Mouse (Mus musculus) Muller cell, postnatal 12 days (primary cell): ENCODE measurements at regions not wholly inside any gene's neighbourhood (a gene's known extent, or its start where the extent isn't known, plus 50 kb on each side); places are given as distances from the start of the nearest gene placed in this dataset.

Experiments used
- DNase-seq: peaks from one replicate; pipeline ENCODE4 v3.0.0-alpha.2; 2015; ENCODE audit errors: inconsistent ontology term

GRCm38 (mm10) chr3:52756816-52757215 lies 260.2 kb downstream of the Cog6 start:
- DNase-seq, result no peak

DNA sequence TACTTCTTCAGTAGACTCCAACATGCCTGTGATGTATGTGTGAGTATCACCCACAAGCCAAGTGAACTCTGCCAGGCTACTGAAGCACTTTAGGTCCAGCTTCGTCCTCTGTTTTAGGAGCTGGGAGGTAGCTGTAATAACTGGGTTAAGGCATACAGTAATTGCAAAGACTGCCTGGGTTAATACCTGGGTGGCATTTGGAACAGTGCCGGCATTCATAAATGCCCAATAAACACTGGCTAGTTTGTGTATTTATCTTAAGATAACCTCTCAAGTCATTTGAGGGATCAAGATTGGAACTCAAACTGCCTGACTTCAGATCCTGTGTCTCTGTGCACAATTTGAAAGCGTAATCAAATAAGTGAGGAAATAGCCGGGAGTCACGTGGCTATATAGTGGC lies 261.0 kb downstream of the Cog6 start:
- no peak for DNase-seq

- no peak for DNase-seq
These were observed 262.1 kb downstream of the Cog6 start for GRCm38 (mm10) chr3:52754978-52755377.

DNA sequence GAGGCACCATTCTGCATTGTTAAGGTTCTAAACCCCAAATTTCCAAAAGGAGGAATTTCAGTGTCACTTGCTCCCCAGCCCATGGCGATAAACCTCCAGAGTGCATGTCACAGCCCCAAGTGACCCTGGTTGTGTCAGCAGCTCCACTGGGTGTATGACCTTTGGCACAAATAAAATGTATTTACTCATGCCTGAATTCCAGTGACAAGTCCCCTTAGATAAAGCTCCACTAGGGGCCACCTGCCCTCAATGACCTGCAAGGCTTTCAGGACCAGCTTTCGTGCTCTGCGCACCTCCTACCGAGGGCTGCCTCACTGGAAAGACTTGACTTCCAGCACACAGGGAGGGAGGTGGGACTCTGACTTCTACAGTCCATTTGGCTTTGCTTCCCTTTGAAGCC lies 262.6 kb downstream of the Cog6 start:
- no peak for DNase-seq

GRCm38 (mm10) chr3:52746917-52747316 lies 270.1 kb downstream of the Cog6 start:
- no peak for DNase-seq

- no peak for DNase-seq
These were observed 272.7 kb downstream of the Cog6 start for GRCm38 (mm10) chr3:52744334-52744733.

- no peak for DNase-seq
These were observed 276.5 kb downstream of the Cog6 start for GRCm38 (mm10) chr3:52740466-52741026.

DNA sequence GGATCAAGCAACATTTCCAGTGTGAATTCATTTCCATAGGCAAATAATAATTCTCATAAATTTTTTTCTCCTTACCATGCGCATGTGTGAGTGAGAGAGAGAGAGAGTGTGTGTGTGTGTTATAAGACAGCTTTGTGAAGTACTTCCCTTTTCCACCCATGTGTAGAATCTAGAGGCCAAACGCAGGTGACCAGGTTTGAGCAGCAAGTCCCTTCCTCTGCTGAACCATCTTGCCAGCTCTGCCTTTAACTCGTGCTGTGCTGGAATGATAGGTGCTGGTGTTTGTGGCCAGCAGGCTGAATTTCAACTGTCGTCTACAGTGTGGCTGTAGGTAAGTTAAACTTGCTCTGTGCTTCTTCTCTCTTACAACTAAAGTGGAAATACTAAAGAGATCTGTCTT lies 277.5 kb downstream of the Cog6 start:
- no peak for DNase-seq

GRCm38 (mm10) chr3:52738386-52738785 lies 278.7 kb downstream of the Cog6 start:
- DNase-seq, result no peak

GRCm38 (mm10) chr3:52735939-52736338 lies 281.1 kb downstream of the Cog6 start:
- DNase-seq, result no peak

DNA sequence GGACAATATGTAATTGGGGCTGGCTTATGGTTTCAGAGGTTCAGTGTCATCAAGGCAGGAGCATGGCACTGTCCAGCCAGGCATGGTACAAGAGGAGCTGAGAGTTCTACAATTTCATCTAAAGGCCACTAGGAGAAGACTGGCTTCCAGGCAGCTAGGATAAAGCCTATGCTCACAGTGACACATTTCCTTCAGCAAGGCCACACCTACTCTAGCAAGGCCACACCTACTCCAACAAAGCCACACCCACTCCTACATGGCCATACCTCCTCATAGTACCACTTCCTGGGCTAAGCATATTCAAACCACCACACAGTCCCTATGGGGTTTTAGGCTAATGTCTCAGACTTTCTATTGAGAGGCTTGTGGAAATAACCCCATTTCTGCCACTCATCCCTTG lies 285.1 kb downstream of the Cog6 start:
- no peak for DNase-seq

- no peak for DNase-seq
These were observed 285.5 kb downstream of the Cog6 start for GRCm38 (mm10) chr3:52731491-52731890.

GRCm38 (mm10) chr3:52729731-52730130 lies 287.3 kb downstream of the Cog6 start:
- DNase-seq, result no peak

DNA sequence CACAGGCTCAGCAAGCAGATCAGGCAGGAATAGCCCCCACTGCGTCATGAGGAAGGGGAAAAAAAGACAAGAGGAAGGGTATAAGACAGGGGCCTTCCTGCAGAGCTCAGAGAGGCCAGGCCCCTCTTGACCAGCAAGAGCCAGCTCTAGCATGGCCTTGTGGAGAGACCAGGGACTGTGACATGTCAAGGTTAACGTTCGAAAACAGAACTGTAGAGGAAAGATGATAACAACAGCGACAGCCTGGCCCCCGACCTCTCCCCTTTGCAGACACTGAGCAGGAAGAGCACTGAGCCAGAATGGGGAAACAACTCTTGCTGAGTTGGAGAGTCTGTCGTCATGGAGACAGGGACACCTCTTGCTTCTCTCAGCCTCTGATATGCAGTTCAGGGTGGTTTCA lies 288.2 kb downstream of the Cog6 start:
- DNase-seq, result no peak

DNA sequence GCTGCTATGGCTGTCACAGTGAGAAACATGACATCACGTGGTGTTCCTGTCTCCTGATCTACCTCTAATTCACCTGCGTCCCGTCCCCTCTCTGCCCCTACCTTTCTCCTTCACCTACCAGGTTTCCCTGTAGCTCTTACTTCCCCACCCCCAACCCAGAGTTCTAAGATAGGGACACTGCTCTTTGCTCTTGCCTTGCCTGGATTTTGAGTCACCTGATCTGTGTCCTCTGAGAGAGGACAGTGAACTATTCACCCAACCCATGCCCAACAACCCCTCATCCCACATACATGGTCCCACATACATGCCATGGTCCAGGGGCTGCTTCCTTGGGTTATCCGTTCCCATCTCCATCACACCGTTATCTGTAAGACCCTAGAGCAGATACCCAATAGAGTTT lies 288.6 kb downstream of the Cog6 start:
- DNase-seq, result no peak

DNA sequence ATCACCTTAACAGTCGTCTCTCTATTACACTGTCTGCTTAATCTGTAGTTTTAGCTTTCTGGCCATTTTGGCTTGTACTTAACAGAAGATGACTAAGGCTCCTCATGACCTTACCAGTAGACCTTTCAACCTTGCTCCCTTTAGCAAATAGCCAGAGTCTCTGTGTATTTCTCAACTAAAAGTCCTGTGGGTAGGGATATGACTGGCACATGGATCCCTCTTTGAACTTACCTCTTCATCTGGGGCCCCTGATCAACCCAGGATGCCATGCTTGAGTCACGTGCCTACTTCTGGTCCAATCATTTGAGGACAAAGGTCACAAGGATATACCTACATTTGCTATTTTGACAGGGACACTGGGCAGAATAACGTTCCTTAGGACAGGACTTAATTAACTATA lies 292.7 kb downstream of the Cog6 start:
- DNase-seq, result no peak

DNA sequence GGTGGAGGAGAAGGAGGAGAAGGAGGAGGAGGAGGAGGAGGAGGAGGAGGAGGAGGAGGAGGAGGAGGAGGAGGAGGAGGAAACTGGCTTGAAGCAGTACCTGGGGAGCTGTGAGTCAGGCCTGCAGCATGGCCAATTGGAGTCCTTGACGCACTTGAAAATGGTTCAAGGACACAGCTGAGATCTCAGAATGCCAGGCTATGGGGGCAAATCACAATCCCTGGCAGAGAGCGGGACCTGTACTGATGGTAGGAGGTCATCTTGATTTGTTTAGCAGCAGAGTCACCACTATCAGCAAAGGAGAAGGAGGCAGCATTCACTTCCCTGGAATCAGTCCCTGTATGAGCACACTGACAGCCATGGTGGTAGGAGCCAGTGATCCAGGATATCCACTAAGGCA lies 294.1 kb downstream of the Cog6 start:
- no peak for DNase-seq

DNA sequence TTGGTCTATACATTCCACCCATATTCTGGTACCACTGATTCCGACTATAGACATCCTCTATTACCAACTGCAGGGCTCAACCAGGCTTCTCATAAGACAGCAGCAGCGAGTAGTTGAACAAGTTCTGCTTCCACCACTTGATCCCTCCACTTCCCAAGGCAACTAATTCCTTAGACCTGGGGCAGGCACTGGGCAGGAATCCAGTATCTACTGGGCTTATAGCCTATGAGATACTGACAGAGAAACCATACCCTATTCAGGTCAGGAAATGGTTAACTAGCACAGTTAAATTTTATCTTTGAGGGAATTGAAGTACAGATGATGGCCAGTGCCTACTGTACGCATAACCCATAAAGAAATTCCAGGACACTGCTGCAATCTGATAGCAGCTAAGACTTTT lies 297.9 kb downstream of the Cog6 start:
- DNase-seq, result no peak

DNA sequence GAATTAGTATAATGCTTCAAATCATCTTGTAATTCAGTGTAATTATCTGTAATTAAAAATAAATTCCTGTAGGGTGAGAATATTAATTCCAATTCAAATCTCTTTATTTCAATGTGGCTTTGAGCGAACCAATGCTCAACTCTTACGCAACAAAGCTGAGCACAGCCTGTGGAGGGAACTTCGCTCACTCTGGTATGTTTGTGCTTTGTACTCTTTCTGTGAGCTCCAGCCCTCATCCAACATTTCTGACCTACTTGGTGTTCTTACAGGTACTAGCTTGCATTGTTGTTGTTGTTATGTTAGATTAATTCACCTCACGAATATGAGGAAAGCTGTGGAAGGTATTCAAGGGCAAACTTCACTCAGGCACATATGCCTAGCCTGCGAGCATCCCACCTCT lies 299.7 kb downstream of the Cog6 start:
- DNase-seq, result no peak

- DNase-seq, result no peak
These were observed 304.9 kb downstream of the Cog6 start for GRCm38 (mm10) chr3:52712151-52712550.

- DNase-seq, result no peak
These were observed 305.9 kb downstream of the Cog6 start for GRCm38 (mm10) chr3:52711133-52711532.

DNA sequence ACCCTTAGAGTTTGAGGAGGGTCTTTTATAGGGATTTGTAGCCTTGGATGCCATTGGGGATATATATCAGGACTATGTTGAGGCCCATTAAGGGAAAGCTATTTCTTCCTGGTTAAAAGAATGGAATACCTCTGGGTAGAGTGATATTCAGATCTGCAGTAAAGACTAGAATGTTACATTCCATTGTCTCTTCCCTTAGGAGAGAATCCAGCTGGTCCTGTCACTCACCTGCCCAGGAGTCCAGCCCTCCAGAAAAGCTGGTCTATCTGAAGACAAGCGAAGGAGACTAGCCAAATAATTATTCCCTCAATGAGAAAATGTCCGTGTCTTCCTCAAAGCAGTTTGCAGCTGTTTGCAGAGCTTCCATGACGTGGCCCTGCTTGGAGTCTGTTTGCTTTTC lies 308.3 kb downstream of the Cog6 start:
- no peak for DNase-seq

DNA sequence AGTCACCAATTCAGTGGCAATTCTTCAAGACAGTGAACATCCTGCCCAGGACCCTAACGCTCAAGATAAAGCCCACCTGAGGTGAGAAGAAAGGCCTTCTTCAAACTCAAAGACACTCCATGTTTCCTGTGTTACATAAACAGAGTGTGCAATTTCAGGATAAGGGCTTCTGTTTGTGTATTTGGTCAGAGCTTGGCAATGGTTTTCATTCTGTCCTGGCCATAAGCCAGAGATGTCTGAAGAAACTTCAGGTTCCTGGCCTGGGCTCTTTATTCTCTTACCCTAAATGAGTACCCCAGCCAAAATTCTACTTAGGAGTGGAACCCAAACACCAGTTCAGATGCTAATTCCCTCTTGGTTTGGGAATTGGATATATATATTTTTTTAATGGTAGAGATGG lies 308.7 kb downstream of the Cog6 start:
- peak; percentile 36 for DNase-seq

GRCm38 (mm10) chr3:52706626-52707025 lies 310.4 kb downstream of the Cog6 start:
- DNase-seq, result no peak

GRCm38 (mm10) chr3:52703751-52704150 lies 313.3 kb downstream of the Cog6 start:
- no peak for DNase-seq
